Mouse (Mus musculus): ENCODE measurements around the gene Thap7.
"Not testable (repeated sequence)": the region's sequence is repeated elsewhere in the genome, so short reads cannot be mapped to it uniquely, and the experiment has no call there.

Thap7 gene

DNA sequence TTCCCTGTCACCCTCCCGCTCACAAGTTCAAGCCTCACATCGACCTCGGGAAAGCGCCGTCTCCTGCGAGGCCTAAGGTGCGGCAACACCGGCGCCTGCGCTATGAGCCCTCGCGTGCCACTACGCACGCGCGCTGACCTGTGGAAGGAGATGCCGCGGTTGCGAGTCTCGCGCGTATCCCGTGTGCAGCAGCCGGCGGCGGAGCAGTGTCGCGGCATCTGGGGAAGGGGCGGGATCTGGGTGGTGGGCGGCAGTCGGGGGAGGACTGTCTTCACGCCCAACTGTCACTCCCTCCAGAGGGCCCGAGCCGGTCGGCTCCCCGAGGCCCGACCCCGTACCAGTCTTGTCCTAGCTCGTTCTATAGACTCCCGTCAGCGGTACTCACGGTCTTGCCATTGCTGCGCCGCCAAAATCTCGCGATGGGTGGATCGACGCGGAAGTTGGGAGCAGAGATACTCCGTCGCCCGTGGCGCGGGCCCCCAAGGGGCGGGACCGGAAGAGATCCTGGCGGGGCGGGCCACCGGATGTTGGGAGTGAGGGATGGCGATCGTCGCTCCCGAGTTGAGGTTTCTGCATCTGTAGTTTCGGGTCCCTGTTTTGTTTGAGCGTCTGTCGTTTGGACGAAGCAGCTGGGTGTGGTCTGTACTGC lies at the start of gene Thap7:
Thap7 (minus strand) TSS at position 497 of the 649 bp plus-strand sequence.
- peak; percentile 95 for DNase-seq

DNA sequence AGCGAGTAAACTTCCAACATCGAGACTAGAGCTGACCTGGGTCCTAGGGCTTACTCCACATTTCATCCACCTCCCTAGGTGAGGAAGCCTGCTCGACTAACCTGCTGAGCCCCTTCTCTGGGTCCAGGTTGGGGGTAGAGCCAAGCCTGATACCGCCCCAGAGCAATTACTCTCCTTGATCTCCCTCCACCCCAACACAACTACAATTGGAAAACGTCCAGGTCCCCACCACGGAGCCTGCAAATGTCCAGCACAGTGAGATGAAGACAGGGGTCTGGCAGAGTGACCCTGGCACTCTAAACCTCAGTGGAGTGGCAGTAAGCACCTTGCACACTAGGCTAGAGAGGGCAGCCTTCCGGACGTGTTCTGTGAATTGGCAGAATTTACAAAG lies 45.9 kb upstream of the Thap7 start:
- no peak for DNase-seq

GRCm38 (mm10) chr16:17575870-17576824 lies 45.2 kb upstream of the Thap7 start:
- DNase-seq: peak; percentile 77 to 83

- no peak for DNase-seq
Measured at GRCm38 (mm10) chr16:17566186-17566585, 35.2 kb upstream of the Thap7 start.

DNA sequence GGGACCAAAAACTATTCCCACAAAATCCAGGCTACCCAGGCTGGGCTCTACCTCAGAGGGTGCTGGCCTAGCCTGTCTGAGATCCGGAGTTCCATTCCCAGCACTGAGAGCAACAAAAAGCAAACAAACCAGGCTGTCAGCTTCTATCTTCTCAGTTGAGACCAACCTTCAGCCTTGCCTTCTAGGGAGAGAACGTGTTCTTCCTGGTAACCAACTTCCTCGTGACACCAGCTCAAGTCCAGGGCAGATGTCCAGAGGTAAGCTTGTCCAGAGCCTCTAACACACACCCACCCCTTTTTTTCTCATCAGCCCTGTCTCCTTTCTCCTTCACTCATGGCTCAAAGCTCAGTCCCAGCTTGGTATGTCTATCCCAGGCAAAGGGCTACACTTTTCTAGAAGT lies 33.8 kb upstream of the Thap7 start:
- no peak for DNase-seq

- DNase-seq: no peak
Measured at GRCm38 (mm10) chr16:17564221-17564620, 33.3 kb upstream of the Thap7 start.

DNA sequence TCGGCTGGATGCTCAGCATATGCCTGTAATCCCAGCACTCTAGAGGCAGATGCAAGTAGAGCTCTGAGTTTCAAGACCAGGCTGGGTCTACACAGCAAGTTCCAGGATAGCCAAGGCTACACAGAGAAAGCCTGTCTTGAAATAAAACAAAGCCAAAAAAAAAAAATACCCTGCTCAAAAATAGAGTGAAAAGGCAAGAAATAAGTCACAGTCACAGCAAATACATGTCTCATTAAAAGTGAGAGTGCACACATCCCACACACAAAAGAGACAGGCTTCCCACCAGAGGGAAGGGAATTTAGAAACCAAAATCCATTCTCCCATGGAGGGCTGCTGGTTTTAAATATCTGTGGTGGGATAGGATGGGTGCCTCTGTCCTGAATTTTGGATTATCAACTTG lies 32.6 kb upstream of the Thap7 start:
- no peak for DNase-seq

DNA sequence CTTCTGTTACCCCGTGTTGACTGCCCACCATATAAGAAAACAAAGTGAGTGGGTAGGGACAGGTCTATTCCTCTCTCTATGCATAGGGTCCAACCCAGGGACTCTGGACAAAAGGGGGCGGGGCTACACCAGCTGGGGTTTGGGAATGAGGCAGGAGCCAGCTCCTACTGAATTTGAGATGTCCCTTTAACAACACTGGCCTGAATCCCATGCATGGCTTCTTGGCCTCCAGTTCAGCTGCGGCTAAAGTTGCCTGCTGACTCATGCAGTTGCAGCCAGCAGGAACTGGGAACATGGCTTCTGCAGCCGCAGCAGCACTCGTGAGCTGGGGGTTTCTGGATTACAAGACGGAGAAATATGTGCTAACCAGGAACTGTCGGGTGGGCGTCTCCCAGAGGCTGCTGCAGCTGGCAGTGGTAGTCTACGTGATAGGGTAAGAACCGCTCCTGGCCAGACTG lies 30.8 kb upstream of the Thap7 start, which contains the start of gene P2rx6:
P2rx6 (plus strand) TSS at position 135 of the 458 bp plus-strand sequence.
- DNase-seq: no peak

DNA sequence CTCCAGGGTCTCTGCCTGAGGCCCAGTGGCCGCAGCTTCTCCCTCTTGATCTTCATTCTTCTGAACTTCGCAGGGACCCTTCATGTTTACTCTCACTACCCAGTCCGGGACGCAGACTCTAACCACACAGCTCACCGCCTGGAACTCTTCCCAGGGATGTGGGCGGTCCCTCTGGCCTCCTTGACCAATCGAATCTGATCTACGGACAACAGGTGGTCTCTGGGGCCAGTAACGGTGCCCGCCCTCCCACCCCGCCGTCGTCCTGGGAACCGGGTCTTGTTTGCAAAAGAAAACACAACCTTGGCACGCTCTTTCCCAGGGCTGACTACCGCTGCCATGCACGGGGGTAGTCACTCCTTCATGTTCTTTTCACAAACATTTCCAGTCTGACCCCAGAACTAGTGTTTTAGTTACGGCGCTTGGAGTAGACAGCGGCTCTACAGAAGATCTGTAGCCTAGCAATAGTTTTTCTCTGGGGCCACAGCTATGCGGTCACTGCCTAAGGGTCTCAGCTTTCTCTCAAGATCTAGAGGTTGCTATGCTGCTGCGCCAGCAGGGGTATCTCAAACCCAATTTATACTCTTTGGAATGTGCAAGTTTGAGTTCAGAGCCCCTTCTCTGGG lies 30.3 kb upstream of the Thap7 start, which contains the start of gene Lrrc74b:
Lrrc74b (minus strand) TSS at position 120 of the 623 bp plus-strand sequence.
- no peak for DNase-seq

- DNase-seq: no peak
Measured at GRCm38 (mm10) chr16:17559396-17560027, 28.6 kb upstream of the Thap7 start.

DNA sequence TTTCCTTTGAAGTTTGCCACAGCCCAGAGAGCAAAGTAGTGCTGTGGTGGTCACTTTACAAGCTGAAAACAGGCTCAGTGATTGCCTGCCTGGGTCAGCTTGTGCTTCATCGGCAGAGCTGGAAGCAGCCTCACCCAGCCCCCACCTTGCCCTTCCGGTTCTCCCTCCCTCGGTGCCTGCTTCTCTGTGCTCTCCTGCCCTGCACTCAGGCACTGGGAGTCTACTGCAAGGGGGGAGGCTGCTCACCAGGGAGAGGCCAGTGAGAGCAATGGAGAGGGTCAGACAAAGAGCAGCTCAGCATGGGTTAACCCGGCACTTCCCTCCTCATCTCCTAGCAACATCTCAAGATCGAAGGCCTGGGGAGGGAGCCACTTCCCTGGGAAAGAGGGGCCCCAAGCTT lies 27.9 kb upstream of the Thap7 start:
- DNase-seq: no peak

DNA sequence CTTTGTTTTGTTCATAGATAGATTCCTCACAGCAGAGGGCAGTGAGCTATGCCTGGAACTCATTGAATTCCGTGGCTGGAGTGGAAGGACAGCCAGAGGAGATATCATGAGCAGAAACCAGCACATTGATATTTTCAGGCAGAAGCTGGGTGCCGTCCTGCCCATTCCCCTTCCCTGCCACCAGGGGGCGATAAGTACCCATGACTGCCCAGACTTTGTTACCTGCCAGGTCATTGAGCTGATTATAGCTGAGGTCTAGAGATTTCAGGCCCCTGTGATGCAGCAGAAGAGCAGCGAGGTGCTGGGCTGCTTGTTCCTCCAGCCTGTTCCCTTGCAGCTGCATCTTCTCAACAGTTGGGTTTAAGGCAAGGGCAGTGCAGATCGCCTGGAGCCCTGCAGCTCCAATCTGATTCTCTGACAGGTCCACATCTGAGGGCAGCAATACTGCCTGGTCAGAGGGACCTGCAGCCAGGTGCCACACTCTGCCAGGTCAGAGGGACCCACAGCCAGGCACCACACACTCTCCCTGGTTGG lies 27.1 kb upstream of the Thap7 start:
- DNase-seq: peak; percentile 71 to 88

DNA sequence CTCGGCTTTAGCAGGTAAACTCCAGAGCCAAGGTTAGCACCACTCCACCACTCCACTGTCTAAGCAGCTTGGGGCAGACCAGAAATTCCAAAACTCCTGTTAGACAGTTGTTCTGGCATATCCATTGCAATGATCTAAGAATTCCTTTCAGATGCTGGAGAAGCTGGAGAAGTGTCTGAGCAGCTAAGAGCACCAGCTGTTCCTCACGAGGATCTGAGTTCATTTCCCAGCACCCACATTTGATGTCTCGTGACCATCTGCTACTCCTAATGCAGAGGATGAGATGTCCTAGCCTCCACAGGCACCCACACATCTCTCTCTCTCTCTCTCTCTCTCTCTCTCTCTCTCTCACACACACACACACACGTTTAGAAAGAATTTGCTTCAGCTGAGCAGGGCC lies 26.0 kb upstream of the Thap7 start:
- DNase-seq: no peak

DNA sequence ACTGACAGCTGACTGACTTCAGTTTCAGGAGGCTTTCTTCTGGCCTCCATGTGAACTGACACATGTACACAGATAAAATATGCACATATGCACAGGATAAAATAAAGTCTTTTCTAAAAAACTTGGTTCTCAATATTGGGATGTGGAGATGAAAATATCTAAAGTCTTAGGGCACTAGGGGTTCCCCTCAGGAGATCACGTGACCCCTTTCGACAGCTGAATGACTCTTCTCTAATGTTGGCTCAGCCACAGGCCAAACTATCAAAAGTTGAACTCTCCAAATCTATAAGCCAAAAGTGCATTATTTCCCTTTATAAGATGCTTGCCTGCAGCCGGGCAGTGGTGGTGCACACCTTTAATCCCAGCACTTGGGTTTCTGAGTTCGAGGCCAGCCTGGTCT lies 25.2 kb upstream of the Thap7 start:
- no peak for DNase-seq

DNA sequence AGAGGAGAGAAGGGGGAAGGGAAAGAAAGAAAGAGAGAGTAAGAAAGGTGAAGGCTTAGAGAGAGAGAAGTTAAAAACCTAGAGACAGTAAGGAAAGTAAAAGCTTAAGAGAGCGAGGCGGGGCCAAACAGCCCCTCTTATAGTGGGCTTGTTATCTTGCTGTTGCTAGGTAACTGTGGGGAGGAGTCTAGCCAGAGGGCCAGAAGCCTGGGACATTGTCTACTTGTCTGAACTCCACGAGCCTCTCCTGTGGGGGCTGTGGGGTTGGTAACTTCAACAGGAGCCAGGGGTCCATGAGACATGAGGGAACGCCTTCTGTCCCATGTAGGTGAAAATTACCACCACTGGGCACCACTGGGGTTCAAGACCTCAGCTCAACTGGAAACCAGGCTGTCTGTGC lies 23.8 kb upstream of the Thap7 start:
- DNase-seq: not testable (repeated sequence)

- DNase-seq: no peak
Measured at GRCm38 (mm10) chr16:17553910-17554685, 23.2 kb upstream of the Thap7 start.

DNA sequence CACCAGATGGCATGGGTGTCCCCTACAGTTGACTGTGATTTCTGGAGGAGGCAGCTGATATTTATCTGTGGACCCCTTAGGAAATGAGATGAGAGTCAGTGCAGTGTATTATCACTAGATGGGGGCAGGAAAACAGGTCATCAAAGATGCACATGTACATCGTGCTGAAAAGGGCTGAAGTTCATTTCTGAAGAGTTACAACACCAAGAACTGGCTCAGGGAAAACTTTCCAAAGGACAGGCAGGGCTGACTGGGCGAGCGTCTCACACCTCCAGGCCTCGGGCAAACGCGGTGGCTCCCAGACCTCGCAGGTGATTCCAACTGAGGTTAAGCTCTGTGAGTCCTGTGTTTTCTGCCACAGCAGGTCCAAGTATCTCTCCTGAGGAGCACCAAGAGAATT lies 21.9 kb upstream of the Thap7 start:
- DNase-seq: no peak

GRCm38 (mm10) chr16:17542632-17543031 lies 11.7 kb upstream of the Thap7 start:
- DNase-seq: no peak

- peak; percentile 42 to 50 for DNase-seq
Measured at GRCm38 (mm10) chr16:17536584-17536983, 5.6 kb upstream of the Thap7 start.

DNA sequence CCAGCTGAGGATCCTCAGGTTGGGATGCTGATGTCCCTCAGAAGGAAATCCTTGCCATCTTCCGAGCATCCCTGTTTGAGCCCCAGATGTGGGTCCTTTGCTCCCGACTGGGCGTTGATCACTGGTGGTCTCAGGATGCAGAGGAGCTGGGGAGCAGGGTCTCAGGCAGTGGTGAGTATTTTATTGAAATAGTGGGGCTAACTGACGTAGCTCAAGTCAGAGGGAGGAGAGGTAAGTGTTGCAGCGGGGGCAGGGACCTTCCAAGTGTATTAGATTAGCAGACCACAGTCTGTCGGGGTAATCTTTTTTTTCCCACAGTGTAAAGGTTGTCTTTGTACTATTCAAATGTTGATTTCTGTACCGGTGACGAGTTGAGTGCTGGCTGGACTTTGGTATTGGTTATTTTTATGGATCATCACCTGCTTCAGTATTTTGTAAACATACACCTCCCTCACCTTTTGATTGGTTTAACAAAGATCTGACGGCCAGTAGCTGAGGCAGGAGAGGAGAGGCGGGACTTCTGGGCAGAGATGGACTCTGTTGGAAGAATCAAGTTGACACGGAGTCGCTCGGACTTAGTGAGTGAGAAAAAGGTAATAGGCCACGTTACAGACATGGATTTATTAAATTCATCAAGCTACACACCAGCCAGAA lies 1.9 kb upstream of the Thap7 start:
- no peak for DNase-seq

DNA sequence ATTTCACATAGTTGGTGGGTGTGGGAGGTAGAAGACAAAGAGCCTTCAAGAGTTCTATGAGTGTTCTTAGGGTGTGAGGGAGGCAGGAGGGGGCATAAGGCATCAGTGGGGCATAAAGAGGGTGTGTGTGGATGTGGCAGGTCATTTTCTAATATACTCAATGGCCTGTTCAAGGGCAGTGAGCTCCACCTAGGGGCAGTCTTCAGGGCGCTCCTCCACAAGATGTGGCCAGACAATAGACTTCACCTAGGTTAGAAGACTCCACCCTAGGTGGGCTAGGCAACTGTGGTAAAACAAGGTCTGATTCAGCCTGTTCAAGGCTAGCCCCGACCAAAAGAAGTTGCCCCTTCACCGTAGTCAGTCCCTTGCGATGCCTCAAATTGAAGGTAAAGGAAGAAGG lies 1.3 kb upstream of the Thap7 start:
- DNase-seq: peak; percentile 44 to 58
